Mouse (Mus musculus): ENCODE data around the gene Il18r1. TPM values are rescaled to one million over a fixed set of nuclear protein-coding genes. Genes with fewer than 3 reads are reported as not detected.

Il18r1 gene
- total RNA-seq, 1 experiment, result not detected

DNA sequence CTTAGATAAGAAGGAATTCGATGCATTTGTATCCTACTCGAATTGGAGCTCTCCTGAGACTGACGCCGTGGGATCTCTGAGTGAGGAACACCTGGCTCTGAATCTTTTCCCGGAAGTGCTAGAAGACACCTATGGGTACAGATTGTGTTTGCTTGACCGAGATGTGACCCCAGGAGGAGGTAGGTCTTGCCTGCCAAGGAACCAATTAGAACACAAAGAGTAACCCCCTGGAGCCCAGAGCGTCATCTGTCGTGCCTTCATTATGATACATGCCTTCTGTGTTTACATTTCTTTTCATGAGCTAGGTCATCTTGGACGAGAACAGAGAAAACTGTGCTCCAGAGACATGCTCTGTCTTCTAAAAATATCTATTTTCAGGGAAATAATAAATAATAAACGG lies 82.4 kb downstream of the Il18r1 start:
- no peaks in the 10 kb centered on the region for H3K9me3 ChIP-seq (ENCODE audit: control insufficient read depth, insufficient read depth, low read depth, low read length)
- H3K9ac ChIP-seq (ENCODE audit: insufficient read depth, low read depth, low read length, poor library complexity, severe bottlenecking), result no peak overlapping the region
- no peak overlapping the region for H3K4me3 ChIP-seq (ENCODE audit: insufficient read depth in 1 of 2, low read depth in 1 of 2, low read length in 2 of 2, poor library complexity in 1 of 2, severe bottlenecking in 1 of 2)
- no peaks in the 10 kb centered on the region; the same call in 1 of the 2 replicates for H3K36me3 ChIP-seq (ENCODE audit: control insufficient read depth, insufficient read depth, low read length, poor library complexity, severe bottlenecking)
- in situ Hi-C loops (cut with MboI; ENCODE audit: low sequenced_read_pairs in 2 of 2, unreplicated experiment in 2 of 2), result no loop called here
- H3K4me1 ChIP-seq (ENCODE audit: control insufficient read depth in 2 of 2, insufficient read depth in 2 of 2, low read length in 2 of 2, poor library complexity in 1 of 2), result no peaks in the 10 kb centered on the region
- no peak for DNase-seq (ENCODE audit: low read depth, low spot score)
- TF ChIP-seq MAFK (IDR thresholded peaks at IDR 0.05; ENCODE audit: insufficient read depth, low read depth, low read length) (no peak), ZC3H11A (IDR thresholded peaks at IDR 0.05; ENCODE audit: borderline replicate concordance, low read depth, low read length) (no peak), CHD2 (IDR thresholded peaks at IDR 0.05; ENCODE audit: low read depth, low read length) (no peak), ZNF384 (IDR thresholded peaks at IDR 0.05; ENCODE audit: low read depth, low read length) (no peak), HCFC1 (IDR thresholded peaks at IDR 0.05; ENCODE audit: borderline replicate concordance, insufficient read depth, low read length) (no peak)
- H3K27ac ChIP-seq (ENCODE audit: insufficient read depth, low read depth, low read length, poor library complexity, severe bottlenecking), result no peak overlapping the region

Other genes with a start within 250 kb of the Il18r1 start
- gene Il1r1, start 240.5 kb upstream of the Il18r1 start, total RNA-seq (2012; rRNA removed), result 0.21 and 0.36 TPM in 2 replicates
- gene Il1rl2, start 140.9 kb upstream of the Il18r1 start, total RNA-seq (2012; rRNA removed), result 0.26 and 0.27 TPM in 2 replicates
- not detected in 2 replicates for gene Il1rl1, start 36.0 kb upstream of the Il18r1 start, total RNA-seq (2012; rRNA removed)
- gene Il18rap, start 49.8 kb downstream of the Il18r1 start, total RNA-seq (2012; rRNA removed), result 0.16 and 0.89 TPM in 2 replicates
- gene Slc9a4, start 114.5 kb downstream of the Il18r1 start, total RNA-seq (2012; rRNA removed), result not detected in 2 replicates
- gene Slc9a2, start 215.0 kb downstream of the Il18r1 start, total RNA-seq (2012; rRNA removed), result 0.16 and 0.31 TPM in 2 replicates

Data from ES-E14 (cell line).